Mouse (Mus musculus) kidney, adult 2 months (tissue): Measurements from ENCODE around the gene Rps24.

ENCODE experiments used
- CTCF ChIP-seq: fragments of 200-500 bp; conservative IDR thresholded peaks from 2 replicates; pipeline ENCODE4 v1.5.1; 2011; ENCODE audit warnings: low read depth, mild to moderate bottlenecking, control low read depth, low read length, moderate library complexity, mixed read lengths; ENCODE audit not compliant: insufficient read depth, insufficient read length
- POLR2A ChIP-seq: fragments of 200-500 bp; IDR thresholded peaks from one replicate; pipeline ENCODE4 v1.6.1; 2011; ENCODE audit warnings: low read depth, low read length, control low read depth

DNA sequence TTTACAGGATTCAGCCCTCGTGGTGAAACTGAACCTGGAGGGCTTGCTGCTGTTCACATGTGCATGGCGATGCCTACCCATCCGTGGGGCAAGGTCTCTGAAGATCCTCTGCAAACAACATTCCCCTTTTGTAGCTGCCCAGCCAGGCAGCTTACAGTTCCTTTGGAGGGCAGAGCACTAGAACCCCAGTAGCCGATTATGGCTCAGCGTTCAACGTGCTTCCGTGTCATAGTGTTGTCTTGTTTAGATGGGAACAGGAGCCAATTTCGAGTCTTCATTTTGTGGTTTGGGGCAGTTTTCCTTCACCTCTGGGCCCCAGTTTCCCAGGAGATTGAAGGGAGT is 13.9 kb downstream of the Rps24 start:
- TF ChIP-seq CTCF (no peak), POLR2A (no peak)
